Mouse (Mus musculus): ENCODE results near the gene Olfr938.

Gene Olfr938

GRCm38 (mm10) chr9:39078787-39079186 lies at the start of gene Olfr938:
Gene Olfr938 (minus strand): TSS chr9:39078887.
- no peak for DNase-seq (ENCODE audit: extremely low spot score)

- no peak for DNase-seq (ENCODE audit: extremely low spot score)
Observed at GRCm38 (mm10) chr9:39127831-39128230, 49.1 kb upstream of the Olfr938 start, which contains the start of gene Olfr27. Gene Olfr27 (plus strand): TSS chr9:39128131.

DNA sequence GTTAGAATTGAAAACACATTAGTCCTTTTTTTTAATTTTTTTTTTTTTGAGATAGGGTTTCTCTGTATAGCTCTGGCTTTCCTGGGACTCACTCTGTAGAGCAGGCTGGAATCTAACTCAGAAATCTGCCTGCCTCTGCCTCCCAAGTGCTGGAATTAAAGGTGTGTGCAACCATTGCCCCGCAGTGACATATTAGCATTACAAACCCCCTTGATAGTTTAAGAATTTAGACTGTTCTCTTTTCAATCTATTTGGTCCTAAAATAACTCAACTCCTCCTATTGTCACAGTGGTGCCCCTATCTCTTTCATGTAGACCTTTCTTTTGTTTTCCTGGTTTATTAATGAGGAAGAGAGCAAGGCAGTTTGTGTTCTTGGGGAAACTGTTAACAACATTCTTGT lies 48.6 kb upstream of the Olfr938 start:
- no peak for DNase-seq (ENCODE audit: extremely low spot score)

DNA sequence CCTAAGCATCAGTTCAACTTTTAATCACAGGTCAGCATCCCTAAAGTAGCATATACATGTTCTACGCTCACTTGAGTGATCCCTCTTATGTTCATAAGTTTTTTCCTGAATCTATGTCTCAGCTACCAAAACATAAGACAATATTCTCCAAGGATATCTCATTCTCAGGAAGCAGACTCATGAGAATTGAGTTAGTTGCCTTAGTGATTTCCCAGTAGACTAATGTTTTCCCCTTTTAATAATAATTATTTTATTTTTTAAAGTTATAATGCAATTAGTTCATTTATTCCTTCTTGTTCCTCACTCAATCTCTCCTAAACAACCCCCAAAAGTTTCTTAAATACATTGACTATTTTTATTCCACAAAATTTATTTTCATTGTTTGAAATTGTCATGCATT lies 13.8 kb downstream of the Olfr938 start, which contains the start of gene Olfr937:
Gene Olfr937, minus strand, starts transcription at position 101 of the 400 bp plus-strand sequence.
- no peak for DNase-seq (ENCODE audit: extremely low spot score)

All from embryo, embryonic 9.5 days (tissue).